Mouse (Mus musculus): ENCODE measurements around the gene 5730522E02Rik. TPM values are rescaled to one million over a fixed set of nuclear protein-coding genes. Genes with fewer than 3 reads are reported as not detected.

5730522E02Rik gene
- polyA plus RNA-seq, 1 experiment from 2014 or later = 2.9 TPM

DNA sequence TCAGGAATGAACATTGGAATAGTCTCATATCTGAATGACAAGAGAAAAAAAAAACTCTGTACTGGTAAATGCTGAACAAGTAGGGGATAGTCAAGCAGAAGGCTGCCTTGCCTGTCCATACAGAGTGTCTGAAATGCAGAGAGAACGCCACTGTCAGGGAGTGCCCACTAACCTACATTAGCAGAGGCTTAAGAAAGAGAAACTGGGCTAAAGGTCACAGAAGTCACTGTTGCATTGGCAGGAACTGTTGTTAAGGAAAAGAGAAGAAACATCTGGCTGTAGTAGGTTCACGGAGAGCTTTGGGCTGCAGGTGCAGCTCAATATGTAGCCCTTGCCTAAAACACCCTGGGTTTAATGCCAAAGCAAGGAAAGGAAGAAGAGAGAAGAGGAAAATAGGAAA, 82.2 kb downstream of the 5730522E02Rik start:
- H3K4me2 ChIP-seq = no peak overlapping the region

DNA sequence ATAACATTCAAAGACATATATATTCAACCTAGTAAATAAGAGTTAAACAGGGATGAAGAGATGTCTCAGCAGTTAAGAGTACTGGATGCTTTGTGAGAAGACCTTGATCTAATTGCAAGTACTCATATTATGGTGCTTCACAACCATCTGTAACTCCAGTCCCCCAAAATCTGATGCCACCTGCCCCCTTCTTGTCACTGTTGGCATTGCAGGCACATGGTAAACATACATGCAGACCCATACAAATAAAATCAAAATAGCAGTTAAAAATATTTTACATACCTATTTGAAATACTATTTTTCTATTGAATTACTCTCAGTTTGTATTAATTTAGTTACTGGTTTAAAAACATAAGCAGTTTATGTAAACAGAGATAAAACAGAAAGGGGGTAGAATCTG, 84.6 kb downstream of the 5730522E02Rik start:
- Histone ChIP-seq H3K36me3 (ENCODE audit: insufficient read depth) (no peaks in the 10 kb centered on the region), H3K9me3 (ENCODE audit: low read depth, low read length) (no peaks in the 10 kb centered on the region), H3K4me3 (ENCODE audit: low read depth, low read length) (no peak overlapping the region), H3K27me3 (ENCODE audit: insufficient read depth, low read length) (no peaks in the 10 kb centered on the region), H3K4me2 (no peak overlapping the region), H3K27ac (ENCODE audit: low read depth) (no peak overlapping the region), H3K4me1 (ENCODE audit: insufficient read depth) (no peaks in the 10 kb centered on the region), H3K9ac (no peak overlapping the region)
- DNase-seq (no peak), ATAC-seq (ENCODE audit: insufficient read depth) (no peak)
- TF ChIP-seq CTCF (IDR thresholded peaks at IDR 0.05; ENCODE audit: low read depth) = peak; percentile 18; the same call in 1 of the 2 replicates

More for the DNA sequence above, 82.2 kb downstream of the 5730522E02Rik start:
- Histone ChIP-seq H3K36me3 (ENCODE audit: insufficient read depth) (no peaks in the 10 kb centered on the region), H3K4me3 (ENCODE audit: low read depth, low read length) (no peak overlapping the region), H3K27ac (ENCODE audit: low read depth) (no peak overlapping the region), H3K9ac (no peak overlapping the region), H3K9me3 (ENCODE audit: low read depth, low read length) (no peaks in the 10 kb centered on the region), H3K4me1 (ENCODE audit: insufficient read depth) (no peaks in the 10 kb centered on the region), H3K27me3 (ENCODE audit: insufficient read depth, low read length) (no peaks in the 10 kb centered on the region)
- no peak for DNase-seq
- ATAC-seq (ENCODE audit: insufficient read depth) = no peak
- 31% methylated on average over 2 of the region's 2 CpGs for WGBS
- no peak for TF ChIP-seq CTCF (IDR thresholded peaks at IDR 0.05; ENCODE audit: low read depth)

DNA sequence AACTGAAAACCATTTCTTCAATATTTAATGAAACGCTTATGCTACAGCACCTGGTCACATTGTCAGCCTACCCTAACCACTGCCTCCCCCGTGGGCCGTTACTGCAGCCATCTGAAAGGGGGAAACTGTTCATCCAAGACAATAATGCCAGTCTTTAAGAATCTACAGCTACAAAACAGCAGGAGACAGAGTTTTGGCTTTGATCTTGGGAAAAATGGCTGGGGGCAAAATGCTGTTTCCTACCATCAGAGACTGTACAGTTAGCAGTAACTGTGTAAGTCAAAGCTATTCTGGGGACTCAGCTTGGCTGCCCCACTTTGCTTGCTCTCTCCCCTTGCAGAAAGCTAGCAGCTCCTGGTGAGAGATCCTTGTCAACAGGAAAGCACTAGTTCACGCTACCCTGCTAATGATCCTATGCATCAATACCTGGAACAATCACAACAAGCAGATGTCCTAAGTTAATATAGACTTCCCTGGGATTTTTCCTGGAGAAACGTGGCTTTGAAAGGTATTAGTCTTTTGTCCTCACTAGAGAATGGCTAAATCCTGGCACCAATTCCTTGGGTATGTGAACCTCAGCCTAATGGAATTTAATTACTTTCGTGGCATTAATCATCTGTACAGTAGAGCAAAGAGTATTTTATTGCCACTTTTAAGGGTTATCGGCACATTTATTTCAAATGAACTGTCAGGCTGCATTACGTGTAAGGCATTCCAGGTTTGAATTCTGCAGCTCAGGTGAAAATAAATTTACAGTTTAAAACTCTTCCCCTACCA, 89.6 kb downstream of the 5730522E02Rik start:
- ATAC-seq (ENCODE audit: insufficient read depth) = no peak
- 72% methylated on average over 8 of the region's 8 CpGs for WGBS
- DNase-seq = no peak
- Histone ChIP-seq H3K27ac (ENCODE audit: low read depth) (no peak overlapping the region), H3K9ac (no peak overlapping the region), H3K36me3 (ENCODE audit: insufficient read depth) (no peaks in the 10 kb centered on the region), H3K4me3 (ENCODE audit: low read depth, low read length) (no peak overlapping the region), H3K4me2 (no peak overlapping the region), H3K9me3 (ENCODE audit: low read depth, low read length) (no peaks in the 10 kb centered on the region), H3K27me3 (ENCODE audit: insufficient read depth, low read length) (no peaks in the 10 kb centered on the region), H3K4me1 (ENCODE audit: insufficient read depth) (no peaks in the 10 kb centered on the region)
- TF ChIP-seq CTCF (IDR thresholded peaks at IDR 0.05; ENCODE audit: low read depth) = no peak

DNA sequence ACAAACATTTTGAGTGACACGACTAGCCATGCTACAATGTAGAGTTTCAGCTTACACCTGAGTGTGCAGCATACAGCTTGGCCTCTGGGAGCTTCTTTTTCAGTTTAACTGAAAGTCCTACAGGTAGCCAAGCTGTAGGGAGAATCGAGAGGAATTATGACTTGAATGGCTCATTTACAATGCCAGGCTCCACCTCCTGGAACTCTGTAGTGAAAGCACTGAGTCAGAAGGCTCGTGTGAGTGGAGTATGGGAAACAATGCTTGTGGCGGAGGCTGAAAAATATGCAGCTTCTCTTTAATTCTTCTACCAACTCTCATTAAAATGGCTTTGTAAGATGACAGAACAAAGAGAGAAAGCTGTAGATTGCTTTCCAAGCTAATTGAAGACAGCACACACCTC, 92.9 kb downstream of the 5730522E02Rik start:
- Histone ChIP-seq H3K27ac (ENCODE audit: low read depth) (no peak overlapping the region), H3K27me3 (ENCODE audit: insufficient read depth, low read length) (no peaks in the 10 kb centered on the region), H3K9me3 (ENCODE audit: low read depth, low read length) (no peaks in the 10 kb centered on the region), H3K9ac (no peak overlapping the region), H3K36me3 (ENCODE audit: insufficient read depth) (no peaks in the 10 kb centered on the region), H3K4me3 (ENCODE audit: low read depth, low read length) (no peak overlapping the region), H3K4me1 (ENCODE audit: insufficient read depth) (no peaks in the 10 kb centered on the region), H3K4me2 (no peak overlapping the region)
- 68% methylated on average over 4 of the region's 4 CpGs for WGBS
- ATAC-seq (ENCODE audit: insufficient read depth) (no peak), DNase-seq (no peak)
- TF ChIP-seq CTCF (IDR thresholded peaks at IDR 0.05; ENCODE audit: low read depth) = no peak

DNA sequence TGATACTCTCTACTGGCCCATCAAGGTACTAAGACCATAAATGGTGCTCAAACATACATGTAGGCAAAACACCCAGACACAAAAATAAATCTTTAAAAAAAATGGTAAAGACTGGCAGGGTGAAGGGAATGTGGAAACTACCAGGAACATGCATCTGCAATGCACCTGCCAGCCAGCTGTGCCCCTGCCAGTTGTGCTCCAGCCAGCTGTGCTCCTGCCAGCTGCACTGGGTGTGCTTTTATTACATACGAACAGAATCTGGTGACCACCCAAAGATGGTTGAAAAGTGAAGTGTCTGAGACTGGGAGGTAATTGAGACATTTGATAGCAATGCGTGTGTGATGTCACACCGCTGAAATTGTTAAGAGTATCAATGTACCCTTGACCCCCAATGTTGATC, 98.4 kb downstream of the 5730522E02Rik start:
- no peaks in the 10 kb centered on the region for H3K27me3 ChIP-seq (ENCODE audit: insufficient read depth, low read length)
- TF ChIP-seq CTCF (IDR thresholded peaks at IDR 0.05; ENCODE audit: low read depth) = no peak
- no peak overlapping the region for H3K4me3 ChIP-seq (ENCODE audit: low read depth, low read length)
- no peaks in the 10 kb centered on the region for H3K4me1 ChIP-seq (ENCODE audit: insufficient read depth)
- ATAC-seq (ENCODE audit: insufficient read depth) (no peak), DNase-seq (no peak)
- H3K36me3 ChIP-seq (ENCODE audit: insufficient read depth) = no peaks in the 10 kb centered on the region
- H3K9me3 ChIP-seq (ENCODE audit: low read depth, low read length) = no peaks in the 10 kb centered on the region
- H3K4me2 ChIP-seq = no peak overlapping the region
- H3K9ac ChIP-seq = no peak overlapping the region
- 61% methylated on average over 3 of the region's 3 CpGs for WGBS
- no peak overlapping the region for H3K27ac ChIP-seq (ENCODE audit: low read depth)

DNA sequence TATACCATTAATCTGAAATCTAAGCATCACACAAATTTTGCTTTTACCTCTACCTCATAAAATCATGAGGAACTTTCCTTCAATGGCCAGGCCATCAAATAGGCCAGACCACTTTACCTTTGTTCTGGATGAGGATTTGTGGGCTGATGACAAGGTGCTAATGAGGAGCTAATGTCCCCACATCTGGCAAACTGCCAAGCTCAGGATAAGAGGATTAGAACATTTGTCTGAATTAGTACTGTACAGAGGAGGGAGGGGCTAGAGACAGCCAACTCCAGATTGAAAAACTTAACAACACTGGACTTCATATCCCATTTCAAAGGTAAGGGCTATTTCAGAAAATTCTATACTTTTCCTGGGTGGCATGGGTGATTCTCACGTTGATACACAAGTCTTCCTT, 101.9 kb downstream of the 5730522E02Rik start:
- no peak for TF ChIP-seq CTCF (IDR thresholded peaks at IDR 0.05; ENCODE audit: low read depth)
- Histone ChIP-seq H3K27me3 (ENCODE audit: insufficient read depth, low read length) (no peaks in the 10 kb centered on the region), H3K4me3 (ENCODE audit: low read depth, low read length) (no peak overlapping the region), H3K36me3 (ENCODE audit: insufficient read depth) (no peaks in the 10 kb centered on the region), H3K4me1 (ENCODE audit: insufficient read depth) (no peaks in the 10 kb centered on the region), H3K27ac (ENCODE audit: low read depth) (no peak overlapping the region), H3K9me3 (ENCODE audit: low read depth, low read length) (no peaks in the 10 kb centered on the region), H3K4me2 (no peak overlapping the region), H3K9ac (no peak overlapping the region)
- WGBS = 28% methylated on average over 1 of the region's 1 CpGs
- ATAC-seq (ENCODE audit: insufficient read depth) (no peak), DNase-seq (peak; percentile 11)

DNA sequence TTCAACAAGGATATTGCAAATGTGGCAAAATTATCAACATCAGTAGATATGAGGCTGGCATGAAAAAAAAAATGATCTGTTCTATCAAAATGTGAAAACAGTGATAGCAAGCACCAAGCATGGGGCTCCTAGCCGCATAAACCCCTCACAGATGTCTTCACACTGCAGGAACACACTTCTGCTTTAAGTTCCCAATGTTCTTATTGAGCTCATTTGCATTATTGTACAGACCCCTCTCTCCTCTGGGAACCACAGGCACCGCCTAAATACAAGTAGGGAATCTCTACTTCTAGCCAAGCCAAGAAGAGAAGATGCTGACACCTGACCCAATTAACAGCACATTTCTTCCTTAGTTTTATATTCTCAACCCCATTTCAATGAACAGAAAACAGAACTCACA, 105.9 kb downstream of the 5730522E02Rik start:
- Histone ChIP-seq H3K9ac (no peak overlapping the region), H3K9me3 (ENCODE audit: low read depth, low read length) (no peaks in the 10 kb centered on the region), H3K4me2 (no peak overlapping the region), H3K4me1 (ENCODE audit: insufficient read depth) (no peaks in the 10 kb centered on the region), H3K27ac (ENCODE audit: low read depth) (no peak overlapping the region), H3K4me3 (ENCODE audit: low read depth, low read length) (no peak overlapping the region), H3K36me3 (ENCODE audit: insufficient read depth) (no peaks in the 10 kb centered on the region), H3K27me3 (ENCODE audit: insufficient read depth, low read length) (no peaks in the 10 kb centered on the region)
- no peak for ATAC-seq (ENCODE audit: insufficient read depth)
- DNase-seq = no peak
- TF ChIP-seq CTCF (IDR thresholded peaks at IDR 0.05; ENCODE audit: low read depth) = no peak
- WGBS = 65% methylated on average over 2 of the region's 2 CpGs

Measured in lung, embryonic 14.5 days (tissue).